Mouse (Mus musculus) T-helper 1 cell (primary cell): ENCODE results near the gene Rab40c.
"Not testable (repeated sequence)": the region's sequence is repeated elsewhere in the genome, so short reads cannot be mapped to it uniquely, and the experiment has no call there.

Experiments used
- in situ Hi-C: fragments of 300-600 bp; cut with MboI, MseI; formaldehyde crosslinking; loops from one replicate; pipeline ENCODE4 v1.15.1; 2025; ENCODE audit warnings: high pct_unique_total_duplicates

The Rab40c gene

DNA sequence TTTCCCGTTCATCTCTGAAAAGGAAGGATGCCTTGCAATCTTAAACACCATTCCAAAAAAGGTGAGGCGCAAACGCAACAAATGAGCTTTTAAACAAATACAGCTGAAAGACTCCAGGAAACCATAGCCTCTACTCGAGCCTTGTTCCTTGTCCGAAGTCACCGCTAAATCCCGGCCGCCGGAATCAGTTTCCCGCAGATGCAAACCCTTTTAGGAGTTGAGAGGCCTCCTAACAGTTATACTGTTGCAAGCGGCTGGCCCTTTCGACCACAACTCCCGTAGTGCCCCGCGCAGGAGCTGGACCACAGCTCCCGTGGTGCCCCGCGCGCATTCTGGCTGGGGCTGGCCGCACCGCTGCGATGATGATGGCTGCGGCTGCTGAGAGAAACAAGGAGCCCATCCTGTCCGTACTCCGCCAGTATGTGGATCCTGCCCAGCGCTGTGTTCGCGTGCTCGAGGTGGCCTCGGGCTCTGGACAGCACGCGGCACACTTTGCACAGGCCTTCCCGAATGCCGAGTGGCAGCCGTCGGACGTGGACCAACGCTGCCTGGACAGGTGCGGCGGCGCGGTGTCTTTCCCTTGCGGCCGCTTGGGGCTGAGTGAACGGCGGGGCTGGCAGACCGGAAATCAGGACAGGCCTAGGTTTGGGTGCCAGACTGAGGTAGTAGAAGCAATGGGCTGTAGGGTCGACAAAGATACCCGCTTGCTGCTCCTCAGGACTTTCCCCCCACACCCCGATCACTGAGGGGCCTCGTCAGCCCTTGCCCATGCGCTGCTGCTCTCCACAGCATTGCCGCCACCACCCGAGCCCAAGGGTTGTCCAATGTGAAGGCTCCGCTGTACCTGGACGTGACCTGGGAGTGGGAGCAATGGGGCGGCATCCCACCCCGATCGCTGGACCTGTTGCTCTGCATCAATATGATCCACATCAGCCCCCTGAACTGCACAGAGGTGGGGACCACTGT lies 44.1 kb downstream of the Rab40c start:
- in situ Hi-C loops = no loop called here

DNA sequence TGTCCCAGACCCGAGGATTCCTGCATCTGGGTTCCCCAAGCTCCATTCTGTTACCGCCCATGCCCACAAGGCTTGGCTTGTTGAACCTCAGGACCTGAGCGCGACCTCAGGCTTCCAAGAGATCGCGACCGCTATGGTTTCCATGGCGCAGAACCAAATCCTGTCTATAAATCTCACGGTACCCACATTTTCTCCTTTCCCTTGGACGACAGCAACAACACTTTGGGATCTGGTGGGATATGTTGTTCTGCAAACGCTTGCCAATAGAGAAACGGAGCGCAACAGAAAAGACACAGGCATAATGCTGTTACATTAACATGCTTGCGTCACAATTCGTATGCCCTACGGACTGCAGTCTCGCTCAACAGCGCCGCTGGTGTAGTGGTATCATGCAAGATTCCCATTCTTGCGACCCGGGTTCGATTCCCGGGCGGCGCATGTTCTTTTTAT lies 44.8 kb downstream of the Rab40c start, which contains the start of gene Mettl26:
Gene Mettl26, plus strand, starts transcription at position 354 of the 450 bp plus-strand sequence.
- in situ Hi-C loops = no loop called here

DNA sequence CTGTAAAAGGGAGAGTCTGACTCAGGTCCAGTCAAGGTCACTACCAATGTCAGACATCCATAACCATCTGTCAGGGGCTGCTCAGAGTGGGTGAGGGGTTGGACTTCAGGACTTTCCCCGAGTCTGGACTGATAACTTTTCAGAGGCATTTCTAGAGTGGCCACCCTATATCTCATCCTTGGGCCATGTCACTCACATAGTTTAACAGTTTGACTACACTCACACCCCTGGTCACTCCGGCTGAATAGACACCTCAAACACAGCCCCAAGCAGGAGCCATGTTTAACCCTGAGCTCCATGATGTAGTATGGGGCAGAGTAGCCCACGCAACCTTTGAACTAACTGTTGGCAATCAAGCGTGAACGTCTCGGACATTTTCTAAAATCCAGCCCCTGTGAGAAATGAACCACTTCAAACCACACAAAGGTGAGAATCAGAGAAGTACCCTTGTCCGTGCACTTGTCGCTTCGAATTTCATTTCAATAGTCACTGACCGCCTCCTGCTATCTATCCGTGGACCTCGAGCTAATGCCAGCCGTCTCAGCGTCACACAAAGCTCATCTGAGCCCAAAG lies 45.3 kb downstream of the Rab40c start:
- in situ Hi-C loops = no loop called here

DNA sequence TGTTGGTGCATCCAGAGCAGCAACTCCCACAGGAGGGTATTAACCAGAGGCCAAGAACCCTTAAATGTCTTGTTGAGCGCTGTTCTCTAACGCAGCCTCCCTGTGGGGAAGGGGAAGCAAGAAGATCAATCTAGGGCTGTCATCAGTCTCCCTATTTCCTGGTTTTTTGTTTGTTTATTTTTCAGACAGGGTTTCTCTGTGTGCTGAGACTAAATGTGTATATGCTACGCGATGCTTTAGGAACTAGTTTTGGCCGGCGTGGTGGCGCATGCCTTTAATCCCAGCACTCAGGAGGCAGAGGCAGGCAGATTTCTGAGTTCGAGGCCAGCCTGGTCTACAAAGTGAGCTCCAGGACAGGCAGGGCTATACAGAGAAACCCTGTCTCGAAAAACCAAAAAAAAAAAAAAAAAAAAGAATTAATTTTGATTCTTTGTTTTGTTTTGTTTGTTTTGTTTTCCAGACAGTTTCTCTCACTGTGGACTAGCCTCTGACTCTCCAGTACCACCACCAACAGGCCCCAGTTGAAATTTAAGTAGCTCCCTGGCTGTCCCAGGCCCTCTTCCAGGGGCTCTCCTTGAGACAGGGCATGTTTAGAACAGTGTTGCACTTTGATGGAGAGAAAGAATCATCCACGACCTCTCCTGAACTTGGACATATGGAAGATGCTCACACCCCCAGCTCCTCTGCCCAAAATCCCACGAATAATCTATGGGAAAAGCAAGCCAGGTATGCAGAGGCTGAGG lies 46.0 kb downstream of the Rab40c start:
- in situ Hi-C loops = no loop called here

DNA sequence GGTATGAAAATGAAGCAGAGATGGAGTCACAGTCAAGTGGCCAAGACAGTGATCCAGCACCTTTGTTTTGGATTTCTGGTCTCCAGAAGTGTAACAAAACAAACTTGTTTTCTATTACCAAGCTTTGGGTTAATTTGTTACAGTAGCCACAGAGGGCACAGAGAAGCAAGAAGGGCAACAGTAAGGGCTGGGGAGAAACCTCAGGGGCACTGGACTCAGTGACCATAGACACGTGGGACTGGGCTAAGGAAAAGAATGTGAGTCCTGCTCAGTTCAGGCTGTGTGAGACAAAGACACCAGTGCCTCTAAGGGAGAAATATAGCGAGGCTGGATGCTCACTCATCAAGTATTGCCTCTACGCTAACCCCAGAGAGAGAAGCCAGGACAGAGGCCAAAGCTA lies 46.9 kb downstream of the Rab40c start:
- in situ Hi-C loops = no loop called here

DNA sequence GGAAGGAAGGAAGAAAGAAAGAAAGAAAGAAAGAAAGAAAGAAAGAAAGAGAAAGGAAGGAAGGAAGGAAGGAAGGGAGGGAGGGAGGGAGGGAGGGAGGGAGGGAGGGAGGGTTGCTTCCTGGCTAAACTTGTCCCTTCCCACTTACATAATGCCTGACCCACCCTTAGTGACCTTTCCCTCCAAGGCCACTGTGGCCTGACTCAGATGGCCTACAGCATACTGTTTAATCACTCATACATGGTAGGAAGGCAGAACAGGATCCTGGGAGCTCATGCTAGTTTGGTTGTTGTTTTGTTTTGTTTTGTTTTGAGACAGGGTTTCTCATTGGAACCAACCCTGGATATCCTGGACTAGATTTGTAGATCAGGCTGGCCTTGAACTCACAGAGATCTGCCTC lies 48.0 kb downstream of the Rab40c start:
- in situ Hi-C loops = not testable (repeated sequence)

DNA sequence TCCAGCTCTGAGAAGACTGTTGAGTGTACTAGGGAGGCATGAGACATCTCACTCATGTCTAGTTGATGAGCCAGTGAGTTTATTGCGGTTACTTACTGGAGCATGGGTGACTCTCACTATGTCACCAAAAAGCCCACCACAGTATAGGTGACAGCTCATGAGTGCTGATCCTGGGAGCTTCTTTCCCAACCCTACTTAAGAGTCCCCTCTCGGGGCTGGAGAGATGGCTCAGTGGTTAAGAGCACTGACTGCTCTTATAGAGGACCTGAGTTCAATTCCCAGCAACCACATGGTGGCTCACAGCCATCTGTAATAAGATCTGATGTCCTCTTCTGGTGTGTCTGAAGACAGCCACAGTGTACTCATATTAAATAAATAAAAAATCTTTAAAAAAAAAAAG lies 49.6 kb downstream of the Rab40c start:
- in situ Hi-C loops = no loop called here

DNA sequence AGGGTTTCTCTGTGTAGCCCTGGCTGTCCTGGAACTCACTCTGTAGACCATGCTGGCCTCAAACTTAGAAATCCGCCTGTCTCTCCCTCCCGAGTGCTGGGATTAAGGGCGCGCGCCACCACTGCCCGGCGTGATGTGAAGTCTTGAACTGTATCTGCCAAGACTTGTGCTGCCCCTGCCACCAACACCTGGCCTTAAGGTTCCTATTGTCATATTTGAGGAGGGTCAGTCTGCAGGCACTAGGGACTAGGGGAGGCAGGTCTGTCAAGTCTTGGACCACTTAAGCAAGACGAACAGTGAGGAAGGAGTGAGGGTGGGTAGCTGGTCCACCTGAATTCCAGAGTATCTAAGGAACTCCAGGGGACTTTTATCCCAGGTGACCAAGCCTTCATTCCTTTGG lies 50.0 kb downstream of the Rab40c start:
- in situ Hi-C loops = no loop called here

DNA sequence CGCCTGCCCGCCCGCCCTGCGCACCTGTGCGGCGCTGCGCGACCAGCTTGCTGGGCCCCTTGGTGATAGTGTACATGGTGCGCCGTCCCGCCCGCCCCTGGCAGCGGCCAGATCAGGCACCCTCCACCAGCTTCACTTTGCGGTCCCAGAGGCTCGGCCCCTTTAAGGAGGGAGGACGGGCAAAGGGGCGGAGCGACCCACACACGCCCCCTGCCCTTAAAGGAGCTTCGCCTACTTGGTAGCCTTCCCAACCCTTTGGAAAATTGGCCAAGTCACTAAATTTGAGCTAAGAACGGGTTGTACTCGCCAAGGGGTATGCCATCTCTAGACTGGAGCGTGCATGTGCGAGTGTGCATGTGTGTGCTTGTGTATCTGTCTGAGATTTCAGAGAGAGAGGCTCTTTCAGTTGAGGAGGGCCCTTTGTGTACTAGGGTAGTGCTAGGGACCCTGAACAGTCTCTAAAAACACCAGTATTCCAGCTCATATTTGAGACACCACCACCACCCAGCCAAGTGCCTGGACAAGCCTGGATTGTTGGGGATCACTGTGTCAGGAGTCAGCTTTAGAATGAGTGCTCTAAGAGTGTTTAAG lies 50.8 kb downstream of the Rab40c start, which contains the start of gene Mcrip2:
Gene Mcrip2, minus strand, starts transcription at position 164 of the 591 bp plus-strand sequence.
- in situ Hi-C loops = no loop called here

DNA sequence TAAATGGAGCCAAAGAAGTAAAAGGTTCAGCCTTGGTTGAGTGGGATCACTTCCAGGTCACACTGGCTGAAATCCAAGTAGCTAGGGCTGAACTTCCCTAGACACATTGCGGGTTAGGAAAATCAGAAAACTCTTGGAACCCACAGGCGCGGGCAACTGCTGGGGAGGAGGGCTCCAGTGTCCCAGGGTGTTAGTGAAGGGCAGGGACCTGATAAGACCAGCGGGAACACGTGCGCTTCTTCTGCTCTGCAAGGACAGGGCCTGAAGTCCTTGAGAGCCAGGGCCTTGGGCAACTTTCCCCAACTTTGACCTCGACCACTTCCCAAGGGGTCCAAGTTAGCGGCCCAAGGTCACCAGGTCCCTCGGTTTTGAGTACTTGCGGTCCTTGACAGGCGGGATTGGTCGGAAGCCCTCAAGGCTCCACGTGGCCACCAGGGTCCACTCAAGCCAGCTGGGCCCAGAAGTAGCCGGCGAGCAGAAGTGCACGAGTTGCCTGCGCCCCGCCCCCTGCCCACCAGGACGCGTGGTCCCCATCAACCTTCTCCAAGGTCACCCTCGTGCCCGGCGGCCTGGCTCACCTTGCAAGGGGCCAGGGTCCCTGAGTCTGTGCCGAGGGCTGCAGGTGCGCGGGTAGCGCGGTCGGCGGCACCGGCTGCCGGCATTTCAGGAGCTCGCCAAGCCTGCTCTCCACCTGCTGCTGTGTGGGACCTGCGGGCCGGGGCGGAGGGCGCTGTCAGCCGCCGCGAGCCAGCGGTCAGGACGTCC lies 51.5 kb downstream of the Rab40c start:
- in situ Hi-C loops = no loop called here

DNA sequence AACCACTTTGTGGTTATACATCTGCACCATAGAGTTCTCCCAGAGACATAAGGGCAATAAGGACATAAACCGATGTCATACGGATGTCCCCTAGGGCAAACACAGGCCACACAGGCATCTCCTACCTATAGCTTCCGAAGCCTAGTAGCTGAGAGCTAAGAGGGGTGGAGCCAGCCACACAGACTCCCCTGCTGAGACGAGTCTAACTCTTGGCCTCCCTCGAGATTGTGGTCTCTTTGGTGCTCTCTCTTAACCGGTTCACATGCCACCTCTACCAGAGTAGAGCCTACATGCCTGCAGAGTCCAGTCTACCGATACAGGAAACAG lies 52.1 kb downstream of the Rab40c start:
- in situ Hi-C loops = no loop called here

DNA sequence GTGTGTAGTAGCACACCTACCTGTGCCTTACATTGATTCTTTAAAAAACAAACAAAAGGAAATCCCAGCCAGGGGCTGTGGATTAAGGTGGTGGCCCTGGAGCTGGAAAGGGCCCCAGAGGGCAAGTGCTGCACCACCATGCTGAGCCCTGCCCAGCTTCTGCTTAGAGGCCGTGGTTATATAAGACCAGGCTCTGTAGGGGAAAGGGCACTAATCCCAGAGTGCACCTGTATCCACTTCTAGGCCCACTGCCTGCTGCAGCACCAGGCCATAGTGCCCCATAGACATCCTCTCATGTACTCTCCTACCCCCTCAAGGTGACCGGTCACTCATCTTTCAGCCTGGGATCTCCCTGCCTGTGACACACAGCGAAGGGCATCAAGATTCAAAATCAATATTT lies 53.4 kb downstream of the Rab40c start:
- in situ Hi-C loops = no loop called here

DNA sequence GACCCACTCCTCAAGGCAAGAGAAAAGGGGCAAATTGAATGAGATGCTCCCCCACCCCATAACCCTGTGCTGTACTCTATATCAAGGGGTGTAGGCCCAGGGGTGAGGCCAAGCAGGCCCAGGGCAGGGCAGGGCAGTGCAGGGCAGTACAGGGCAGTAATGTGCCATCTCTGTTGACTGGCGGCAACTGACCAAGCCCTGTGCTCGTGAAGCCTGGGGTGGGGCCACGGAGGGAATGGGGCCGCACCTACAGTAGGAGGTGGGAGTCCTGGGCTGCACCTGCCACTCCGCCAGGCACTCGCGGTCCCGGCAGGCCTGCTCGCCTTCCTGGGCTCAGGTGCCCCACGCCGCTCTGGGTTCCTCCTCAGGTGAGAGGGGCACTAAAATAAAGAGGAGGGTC lies 54.2 kb downstream of the Rab40c start:
- in situ Hi-C loops = no loop called here

DNA sequence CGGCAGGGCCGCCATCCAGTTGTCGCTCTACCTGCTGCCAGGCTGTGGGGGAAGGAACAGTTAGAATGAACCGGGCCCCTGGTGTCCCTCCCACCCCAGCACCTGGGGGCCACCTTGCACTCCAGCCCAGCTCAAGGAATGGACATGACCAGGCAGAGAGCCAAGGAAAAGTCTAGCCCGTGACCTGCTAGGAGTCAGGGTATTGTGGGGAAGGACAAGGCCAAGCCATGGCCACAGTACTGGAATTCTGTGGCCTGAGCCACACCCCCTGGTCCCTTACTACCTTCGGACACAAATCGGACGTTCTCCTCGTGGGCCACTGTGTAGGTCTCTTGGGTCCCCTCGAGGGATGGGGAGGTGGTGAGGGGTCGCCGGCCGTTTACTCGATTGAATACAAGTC lies 55.2 kb downstream of the Rab40c start:
- in situ Hi-C loops = no loop called here

DNA sequence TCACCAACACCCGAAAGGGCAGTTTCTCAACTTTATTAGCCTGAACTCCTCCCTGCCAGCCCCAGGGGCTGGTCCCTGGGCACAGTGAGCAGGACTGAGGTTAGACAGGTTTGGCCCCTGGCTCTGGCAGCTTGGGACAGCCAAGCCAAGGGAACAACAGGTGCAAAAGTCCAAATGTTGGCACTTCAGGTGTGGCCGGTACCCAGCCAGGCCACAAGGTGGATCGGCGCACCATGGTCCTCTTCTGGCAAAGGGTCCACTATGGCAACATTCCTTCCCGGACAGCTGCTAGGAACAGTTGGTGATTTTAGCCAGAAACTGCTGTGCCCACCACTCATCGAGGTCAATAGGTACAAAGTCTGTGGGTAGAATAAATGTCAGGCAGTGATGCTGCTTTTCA lies 55.8 kb downstream of the Rab40c start:
- in situ Hi-C loops = no loop called here

DNA sequence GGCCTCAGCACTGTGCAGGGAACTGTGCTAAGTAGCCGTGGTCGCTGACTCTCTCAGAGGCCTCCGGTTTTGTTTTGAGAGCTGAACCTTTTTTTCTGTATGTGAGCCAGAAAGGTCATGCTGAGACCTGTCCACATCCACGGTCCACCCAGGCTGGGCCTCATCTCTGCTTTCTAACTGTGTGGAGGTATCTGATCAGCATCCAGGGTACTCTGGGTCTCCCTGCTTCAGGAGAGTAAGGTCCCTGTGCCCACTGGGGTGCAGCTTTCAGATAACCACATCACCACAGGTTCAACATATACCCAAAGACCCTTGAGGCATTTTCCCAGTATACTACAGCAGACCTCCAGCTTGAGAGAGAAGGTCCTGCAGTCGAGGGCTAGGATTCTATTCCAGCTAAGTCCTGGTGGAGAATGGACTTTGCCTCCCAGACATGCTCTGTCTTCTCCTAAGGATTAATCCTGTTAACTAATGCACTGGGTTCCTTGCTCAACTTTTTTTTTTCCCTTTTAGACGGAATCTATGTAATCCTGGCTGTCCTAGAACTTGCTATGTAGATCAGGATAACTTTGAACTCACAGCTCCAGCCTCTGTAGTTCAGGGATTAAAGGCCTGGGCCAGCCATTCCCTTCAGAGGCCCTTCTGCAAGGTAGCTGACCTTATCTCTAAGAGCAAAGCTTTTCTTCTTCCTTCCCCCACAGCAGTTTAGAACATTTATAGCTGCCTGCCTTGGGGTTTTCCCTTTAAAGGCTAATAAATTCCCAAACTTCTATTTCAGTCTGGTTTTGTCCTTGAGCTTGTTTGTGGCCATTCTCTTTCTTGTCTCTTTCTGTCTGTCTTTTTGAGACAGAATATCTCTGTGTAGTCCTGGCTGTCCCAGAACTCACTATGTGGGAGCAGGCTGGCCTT lies 57.6 kb downstream of the Rab40c start:
- in situ Hi-C loops = no loop called here

DNA sequence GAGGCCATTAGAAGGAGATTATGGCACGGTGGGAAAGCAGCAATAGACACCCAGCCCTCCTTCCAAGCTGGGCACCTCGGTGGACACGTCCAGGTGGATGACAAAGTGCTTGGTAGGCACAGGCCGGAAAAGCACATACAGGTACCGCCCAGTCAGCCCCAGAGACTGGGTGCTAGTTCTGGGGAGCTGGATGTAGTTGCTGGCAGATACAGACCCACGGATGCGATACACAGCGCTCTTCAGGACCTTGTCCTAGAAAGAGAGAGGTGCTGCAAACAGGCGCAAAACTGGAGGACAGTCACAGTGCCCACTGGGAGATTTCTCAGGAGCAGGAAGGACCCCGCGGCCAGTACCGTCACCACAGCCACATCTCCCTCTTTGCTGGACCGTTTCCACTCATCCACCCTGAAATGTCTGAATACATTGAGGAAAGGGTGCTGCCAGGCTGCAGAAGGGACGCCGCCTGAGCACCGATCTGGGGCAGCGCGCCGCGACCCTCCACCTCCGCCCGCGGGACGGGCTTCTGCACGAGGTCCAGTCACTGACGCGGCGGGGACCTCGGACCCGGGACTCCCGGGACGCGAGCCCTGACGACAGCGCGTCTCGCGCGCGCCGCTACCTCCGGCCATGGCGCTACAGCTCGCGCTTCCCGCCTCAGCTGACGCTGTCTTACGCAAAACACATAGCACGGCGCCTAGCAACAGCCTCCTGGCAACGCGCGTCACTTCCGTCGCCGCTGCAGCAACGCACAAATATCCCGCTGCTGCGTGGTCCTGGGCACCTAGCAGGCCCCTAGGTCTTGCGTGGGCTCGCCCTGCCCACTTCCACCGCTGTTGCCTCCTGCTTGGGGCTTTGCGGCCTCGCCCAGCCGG lies 58.5 kb downstream of the Rab40c start, which contains the start of gene Wdr90:
Gene Wdr90, minus strand, starts transcription at position 670 of the 872 bp plus-strand sequence.
- in situ Hi-C loops = no loop called here

DNA sequence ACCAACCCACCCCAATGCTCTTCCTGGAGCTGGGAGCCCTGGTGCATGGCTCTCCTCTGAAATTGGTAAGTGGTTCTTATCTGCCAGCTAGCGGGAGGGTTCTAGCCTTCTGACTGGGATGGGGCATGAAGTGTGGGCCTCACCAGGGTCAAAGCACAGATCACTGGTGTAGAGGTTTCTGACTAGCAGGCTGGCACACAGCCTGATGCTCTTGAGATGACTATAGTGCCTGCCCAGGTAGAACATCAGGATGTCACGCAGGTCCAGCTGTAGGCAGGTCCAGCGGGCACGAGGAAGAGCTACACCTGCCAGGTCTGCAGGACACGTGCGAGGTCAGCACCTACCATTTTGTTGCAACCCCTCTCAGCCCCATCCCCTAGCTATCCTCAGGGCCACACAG lies 59.3 kb downstream of the Rab40c start:
- in situ Hi-C loops = no loop called here

DNA sequence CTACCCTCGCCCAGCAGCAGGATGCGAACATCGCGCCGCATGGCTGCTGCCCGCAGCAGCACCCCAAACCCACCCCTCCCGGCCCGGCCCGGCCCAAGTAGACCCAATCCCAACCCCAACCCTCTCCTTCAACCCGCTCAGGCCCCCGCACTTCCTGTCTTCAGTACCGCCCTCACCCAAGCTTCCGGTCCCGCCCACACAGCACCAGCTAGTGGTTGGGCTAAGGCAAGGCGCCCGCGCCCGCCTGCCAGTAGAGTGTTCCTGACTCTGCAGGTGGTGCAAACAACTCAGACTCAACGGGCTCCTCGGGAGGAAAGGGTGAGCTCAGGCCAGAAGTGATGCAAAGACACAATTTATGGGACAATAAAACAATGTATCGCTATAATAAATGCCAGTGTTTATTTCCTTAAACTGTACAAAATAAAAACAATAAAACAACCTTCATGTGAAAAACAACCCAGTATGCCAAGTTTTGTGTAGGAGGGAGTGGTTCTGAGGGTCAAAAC lies 75.1 kb downstream of the Rab40c start, which contains the start of gene Rhot2:
Gene Rhot2, minus strand, starts transcription at position 456 of the 506 bp plus-strand sequence.
- in situ Hi-C loops = no loop called here
